8 mouse cellular contexts compared by ENCODE assay signal in genomic region chr14:45878428-45878827, GRCm38 (mm10).
DNase-seq lines count a peak whose midpoint lies in the region; ATAC-seq lines count a peak whose summit lies in the region.

No protein-coding gene starts in this region.

- H3K9me3 ChIP-seq in embryonic facial prominence, embryonic 12.5 days: no peaks in the 10 kb centered on the region
- H3K9me3 ChIP-seq in heart, embryonic 15.5 days (replicated peaks): no peaks in the 10 kb centered on the region
- H3K9me3 ChIP-seq in lung, embryonic 16.5 days (ENCODE audit: control insufficient read depth, low read length): no peaks in the 10 kb centered on the region

- no peak for ATAC-seq in embryonic facial prominence, embryonic 12.5 days (ENCODE audit: insufficient number of reproducible peaks, insufficient read depth, low FRiP score, low TSS enrichment)
- ATAC-seq in heart, embryonic 15.5 days (replicated peaks; ENCODE audit: insufficient number of reproducible peaks, insufficient read depth, low FRiP score, low read depth): no peak
- ATAC-seq in lung, embryonic 16.5 days (ENCODE audit: low read depth): no peak

- DNase-seq in 3T3-L1 (ENCODE audit: low read depth, low spot score): peak; percentile 58
- peak; percentile 28 for DNase-seq in adrenal gland, postnatal 14 days
- DNase-seq in kidney, postnatal 25 days: peak; percentile 50 to 59
- DNase-seq in retina, postnatal 1 day: peak; percentile 63
- no peak for DNase-seq in thymus, adult 18-20 months

- 12% methylated on average over 9 of the region's 9 CpGs for WGBS in embryonic facial prominence, embryonic 12.5 days
- WGBS in heart, embryonic 15.5 days: 13% methylated on average over 9 of the region's 9 CpGs
- WGBS in lung, embryonic 16.5 days: 9% methylated on average over 9 of the region's 9 CpGs

- no peaks in the 10 kb centered on the region for H3K36me3 ChIP-seq in embryonic facial prominence, embryonic 12.5 days
- H3K36me3 ChIP-seq in heart, embryonic 15.5 days: no peaks in the 10 kb centered on the region
- H3K36me3 ChIP-seq in lung, embryonic 16.5 days (ENCODE audit: control insufficient read depth, insufficient read depth, low read length): no peaks in the 10 kb centered on the region

- no peaks in the 10 kb centered on the region for H3K27me3 ChIP-seq in embryonic facial prominence, embryonic 12.5 days
- H3K27me3 ChIP-seq in heart, embryonic 15.5 days: no peaks in the 10 kb centered on the region
- H3K27me3 ChIP-seq in lung, embryonic 16.5 days (ENCODE audit: control insufficient read depth, insufficient read depth, low read depth, low read length): no peaks in the 10 kb centered on the region

- H3K4me2 ChIP-seq in embryonic facial prominence, embryonic 12.5 days (replicated peaks): peak overlapping the region; percentile 5; the same call in 1 of the 2 replicates
- peak overlapping the region; percentile 55 for H3K4me2 ChIP-seq in heart, embryonic 15.5 days
- peak overlapping the region; percentile 10; the same call in 1 of the 2 replicates for H3K4me2 ChIP-seq in lung, embryonic 16.5 days (ENCODE audit: low read depth, low read length)

- no peak overlapping the region for H3K4me3 ChIP-seq in embryonic facial prominence, embryonic 12.5 days
- H3K4me3 ChIP-seq in heart, embryonic 15.5 days: peak overlapping the region; percentile 17; the same call in 1 of the 2 replicates
- no peak overlapping the region for H3K4me3 ChIP-seq in lung, embryonic 16.5 days (ENCODE audit: low read length)

- H3K27ac ChIP-seq in embryonic facial prominence, embryonic 12.5 days: no peak overlapping the region
- no peak overlapping the region for H3K27ac ChIP-seq in heart, embryonic 15.5 days
- H3K27ac ChIP-seq in lung, embryonic 16.5 days (ENCODE audit: low read length): no peak overlapping the region

- no peak overlapping the region for H3K9ac ChIP-seq in embryonic facial prominence, embryonic 12.5 days
- H3K9ac ChIP-seq in heart, embryonic 15.5 days: no peak overlapping the region
- no peak overlapping the region for H3K9ac ChIP-seq in lung, embryonic 16.5 days (ENCODE audit: low read length)

- H3K4me1 ChIP-seq in embryonic facial prominence, embryonic 12.5 days: no peaks in the 10 kb centered on the region
- no peaks in the 10 kb centered on the region for H3K4me1 ChIP-seq in heart, embryonic 15.5 days (replicated peaks)
- H3K4me1 ChIP-seq in lung, embryonic 16.5 days (replicated peaks; ENCODE audit: control insufficient read depth, insufficient read depth, low read length): 0 out of 2 replicates have a peak, but pooled peaks cover 2% of the 10 kb centered on the region

Comparison
In these comparisons a context has a peak if more than half of its experiments do, and no peak if none do; other contexts are left out.
1. DNase-seq: peak in 3T3-L1 (single experiment), adrenal gland, postnatal 14 days (single experiment), kidney, postnatal 25 days (2 of 2) and retina, postnatal 1 day (single experiment); none in thymus, adult 18-20 months (0 of 2).
2. H3K4me2 ChIP-seq: peak in every context shown above with its lines; median percentile 55 in heart, embryonic 15.5 days; 10 in lung, embryonic 16.5 days; 5 in embryonic facial prominence, embryonic 12.5 days.